Mouse (Mus musculus) kidney, embryonic 14.5 days (tissue): ENCODE measurements around the gene Src. TPM values are rescaled to one million over a fixed set of nuclear protein-coding genes. Genes with fewer than 3 reads are reported as not detected.

Experiments used
- ATAC-seq: fragments of 200-750 bp; cut with Nextera tagmentation; 2 replicates; pipeline ENCODE4 v1.8.0; 2017; ENCODE audit warnings: moderate number of reproducible peaks, mild to moderate bottlenecking, moderate TSS enrichment, moderate library complexity; ENCODE audit not compliant: low FRiP score, low TSS enrichment
- H3K27ac ChIP-seq: fragments of 300-500 bp; sonication (generic); 2 replicates; pipeline ENCODE4 v1.5.1; 2014; ENCODE audit warnings: low read depth, mild to moderate bottlenecking, low read length, moderate library complexity, mixed read lengths
- H3K27me3 ChIP-seq: fragments of 300-500 bp; sonication (generic); 2 replicates; pipeline ENCODE4 v1.6.1; 2014; ENCODE audit warnings: mild to moderate bottlenecking, low read length; ENCODE audit not compliant: control insufficient read depth, insufficient read depth
- H3K36me3 ChIP-seq: fragments of 300-500 bp; sonication (generic); 2 replicates; pipeline ENCODE4 v1.6.1; 2014; ENCODE audit warnings: low read length, mixed read lengths; ENCODE audit not compliant: control insufficient read depth, insufficient read depth
- H3K4me1 ChIP-seq: fragments of 300-500 bp; sonication (generic); 2 replicates; pipeline ENCODE4 v1.6.1; 2014; ENCODE audit warnings: low read length, mixed read lengths; ENCODE audit not compliant: control insufficient read depth, insufficient read depth
- H3K4me2 ChIP-seq: fragments of 300-500 bp; sonication (generic); replicated peaks from 2 replicates; pipeline ENCODE4 v1.6.1; 2014; ENCODE audit warnings: low read depth, mild to moderate bottlenecking, low read length
- H3K4me3 ChIP-seq: fragments of 300-500 bp; sonication (generic); 2 replicates; pipeline ENCODE4 v1.5.1; 2014; ENCODE audit warnings: mild to moderate bottlenecking, low read length
- H3K9ac ChIP-seq: fragments of 300-500 bp; sonication (generic); 2 replicates; pipeline ENCODE4 v1.6.1; 2014; ENCODE audit warnings: low read depth, mild to moderate bottlenecking, low read length, moderate library complexity
- H3K9me3 ChIP-seq: fragments of 300-500 bp; sonication (generic); 2 replicates; pipeline ENCODE4 v1.6.1; 2016; ENCODE audit warnings: low read length; ENCODE audit not compliant: control insufficient read depth
- WGBS: fragments of 180-500 bp; shearing (Covaris S2); extraction: QIAGEN DNeasy Blood & Tissue Kit; methylation state at CpG from one replicate; pipeline ENCODE4 v1.1.7; 2014; 5-methylcytosine and 5-hydroxymethylcytosine counted together
- polyA plus RNA-seq: library from polyadenylated mRNA; unstranded; fragments of >200 nt; fragmentation: Nextera tagmentation; extraction: Ambion mirVana; gene quantifications from 2 replicates; pipeline ENCODE4 v1.2.1, GENCODE M21; 2014

The Src gene
- polyA plus RNA-seq, 1 experiment from 2014 or later: 13.5 TPM

DNA sequence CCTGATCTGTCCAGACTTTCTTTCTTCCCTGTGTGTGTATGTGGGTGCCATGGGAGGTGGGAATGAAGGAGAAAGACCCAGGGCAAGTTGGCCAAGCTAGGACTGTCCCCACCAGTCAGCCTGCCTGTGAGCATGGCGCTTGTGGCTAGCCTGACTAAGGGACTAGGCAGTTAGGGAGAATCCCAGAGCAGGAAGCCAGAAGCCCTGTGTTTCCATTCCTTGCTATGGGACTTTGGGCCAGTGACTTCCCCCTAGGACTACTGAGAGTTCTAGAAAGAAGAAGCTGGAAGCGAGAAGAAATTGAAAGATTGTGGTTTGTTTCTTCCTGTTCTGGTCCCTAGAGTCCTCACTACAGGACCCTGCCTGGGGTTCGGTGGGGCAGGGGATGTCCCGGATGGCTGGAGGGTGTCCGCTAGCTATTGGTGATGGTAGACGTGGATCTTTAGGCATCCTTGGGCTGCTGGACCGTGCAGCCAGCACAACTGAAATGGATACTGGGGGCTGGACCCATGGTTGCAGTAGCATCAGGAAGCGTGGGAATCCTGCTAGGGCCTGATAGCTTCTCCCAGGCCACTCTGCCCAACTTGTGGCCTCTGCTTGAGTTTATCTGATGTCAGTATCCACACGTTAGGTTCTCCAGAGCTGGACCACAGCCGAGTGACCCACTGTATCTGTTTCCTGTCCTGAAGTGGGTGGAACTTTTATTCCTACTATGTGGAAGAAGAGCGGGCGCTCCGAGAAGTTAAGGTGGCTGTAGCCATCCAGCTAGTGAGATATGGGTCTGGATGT lies 10.3 kb downstream of the Src start:
- Histone ChIP-seq H3K27me3 (no peaks in the 10 kb centered on the region), H3K36me3 (peaks cover 25% of the 10 kb centered on the region; the same call in 1 of the 2 replicates), H3K4me2 (no peak overlapping the region), H3K9ac (no peak overlapping the region), H3K4me3 (no peak overlapping the region), H3K4me1 (peaks cover 21% of the 10 kb centered on the region), H3K27ac (no peak overlapping the region), H3K9me3 (no peaks in the 10 kb centered on the region)
- WGBS: 83% methylated on average over 13 of the region's 13 CpGs
- no peak for ATAC-seq

DNA sequence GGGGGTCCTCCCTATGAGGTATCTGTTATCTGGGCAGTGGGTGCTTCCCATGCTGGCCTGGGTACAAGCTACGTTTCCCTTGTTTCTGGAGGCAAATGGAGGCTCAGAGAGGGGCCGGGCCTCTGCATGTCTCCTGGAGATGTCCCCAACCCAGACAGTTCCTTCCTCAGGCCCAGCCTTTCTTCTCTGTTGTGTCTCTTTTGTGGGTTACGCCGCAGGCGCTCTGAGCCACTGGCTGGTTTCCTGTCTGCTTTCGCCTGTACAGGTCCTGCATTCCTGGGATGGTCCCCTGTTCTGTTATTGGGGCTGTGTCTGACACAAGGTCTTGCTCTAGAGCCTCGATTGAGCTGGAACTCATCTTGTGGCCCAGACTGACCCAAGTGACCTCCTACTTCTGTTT lies 11.5 kb downstream of the Src start:
- H3K9me3 ChIP-seq: no peaks in the 10 kb centered on the region
- H3K36me3 ChIP-seq: peaks cover 25% of the 10 kb centered on the region; the same call in 1 of the 2 replicates
- no peak overlapping the region for H3K27ac ChIP-seq
- H3K4me1 ChIP-seq: peaks cover 28% of the 10 kb centered on the region
- H3K9ac ChIP-seq: no peak overlapping the region
- no peak overlapping the region for H3K4me3 ChIP-seq
- no peak overlapping the region for H3K4me2 ChIP-seq
- H3K27me3 ChIP-seq: no peaks in the 10 kb centered on the region
- no peak for ATAC-seq
- WGBS: 81% methylated on average over 7 of the region's 7 CpGs

DNA sequence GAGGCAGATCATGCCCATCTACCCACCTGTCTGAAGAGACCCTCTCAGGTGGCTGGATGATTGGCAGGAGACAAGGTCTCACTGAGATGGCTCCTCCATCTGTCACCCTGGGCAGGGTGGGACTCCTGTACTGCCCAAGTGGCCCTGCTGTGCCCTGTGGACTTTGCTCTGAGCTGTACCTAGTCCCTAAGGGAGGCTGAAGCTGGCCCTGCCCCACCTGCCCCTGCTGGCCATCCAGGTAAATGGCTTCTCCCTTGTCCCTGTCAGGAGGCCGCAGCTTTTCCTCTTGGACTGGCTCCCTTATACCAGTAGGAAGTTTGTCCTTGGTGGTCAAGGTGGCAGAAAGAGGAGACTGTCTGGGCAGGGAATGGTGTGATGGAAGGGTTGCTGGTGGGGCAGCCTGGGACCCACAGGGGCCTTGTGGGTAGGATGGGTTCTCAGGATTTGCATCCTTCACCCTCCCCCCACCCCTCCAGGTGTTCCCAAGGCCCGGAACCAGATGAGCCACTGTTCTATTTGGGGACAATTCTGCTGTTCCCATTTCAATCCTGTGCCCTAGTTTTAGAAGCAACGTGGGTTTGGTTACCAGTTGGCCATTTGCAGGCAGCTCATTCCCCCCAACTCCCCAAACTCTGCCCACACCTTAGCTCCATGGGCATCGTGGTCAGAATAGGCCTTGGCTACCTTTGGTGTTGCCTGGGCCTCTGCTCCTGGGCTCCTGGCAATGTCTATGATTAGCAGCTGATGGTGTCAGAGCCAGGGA lies 12.6 kb downstream of the Src start:
- H3K9me3 ChIP-seq: no peaks in the 10 kb centered on the region
- H3K27me3 ChIP-seq: no peaks in the 10 kb centered on the region
- H3K4me1 ChIP-seq: peaks cover 25% of the 10 kb centered on the region
- H3K9ac ChIP-seq: peak overlapping the region; percentile 12; the same call in 1 of the 2 replicates
- WGBS: 72% methylated on average over 4 of the region's 4 CpGs
- no peak for ATAC-seq
- H3K4me2 ChIP-seq: no peak overlapping the region
- H3K36me3 ChIP-seq: peaks cover 25% of the 10 kb centered on the region; the same call in 1 of the 2 replicates
- H3K4me3 ChIP-seq: no peak overlapping the region
- H3K27ac ChIP-seq: no peak overlapping the region

DNA sequence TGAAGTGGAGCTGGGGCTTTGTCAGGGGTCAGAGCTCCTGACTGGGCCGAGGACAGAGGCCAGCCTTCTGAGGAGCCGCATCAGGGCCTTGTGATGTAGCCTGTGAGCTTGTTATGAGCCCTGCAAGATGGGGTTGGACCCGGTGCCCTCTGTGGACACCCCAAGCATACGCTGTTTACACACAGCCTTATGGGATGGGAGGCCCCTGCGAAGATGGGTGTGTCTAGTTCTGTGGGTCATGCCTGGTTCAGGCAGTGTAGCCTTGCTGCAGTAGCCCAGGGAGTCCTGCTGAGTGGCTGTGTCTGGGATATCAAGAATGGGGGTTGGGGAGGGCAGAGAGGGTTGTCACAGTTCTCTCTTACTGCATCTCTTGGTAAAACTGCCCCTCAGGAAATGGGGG lies 13.7 kb downstream of the Src start:
- H3K27me3 ChIP-seq: no peaks in the 10 kb centered on the region
- H3K4me3 ChIP-seq: no peak overlapping the region
- ATAC-seq: no peak
- WGBS: 79% methylated on average over 5 of the region's 5 CpGs
- H3K4me2 ChIP-seq: no peak overlapping the region
- H3K9me3 ChIP-seq: no peaks in the 10 kb centered on the region
- H3K4me1 ChIP-seq: peaks cover 23% of the 10 kb centered on the region; the same call in 1 of the 2 replicates
- H3K36me3 ChIP-seq: peaks cover 25% of the 10 kb centered on the region; the same call in 1 of the 2 replicates
- no peak overlapping the region for H3K27ac ChIP-seq
- H3K9ac ChIP-seq: no peak overlapping the region

DNA sequence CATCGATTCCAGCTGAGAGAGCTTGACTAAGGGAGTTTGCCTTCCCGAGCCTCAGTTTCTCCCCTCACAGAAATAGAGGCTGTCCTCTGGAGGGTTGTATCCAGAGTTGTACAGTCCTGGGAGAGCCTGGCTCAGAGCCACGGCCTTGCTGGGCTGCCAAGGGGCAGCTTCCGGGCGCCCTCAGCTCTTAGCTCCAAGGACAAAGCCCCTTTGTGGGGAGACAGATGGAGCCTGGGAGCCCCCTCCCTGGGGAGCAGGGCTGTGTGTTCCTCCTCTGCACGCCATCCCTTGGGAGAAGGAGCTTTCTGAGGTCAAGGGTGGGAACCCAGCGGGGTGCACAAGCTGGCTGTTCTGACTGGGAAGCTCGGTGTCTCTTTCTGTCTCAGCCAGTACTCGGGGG lies 14.2 kb downstream of the Src start:
- Histone ChIP-seq H3K4me3 (no peak overlapping the region), H3K9me3 (no peaks in the 10 kb centered on the region), H3K27ac (no peak overlapping the region), H3K4me1 (peaks cover 20% of the 10 kb centered on the region; the same call in 1 of the 2 replicates), H3K27me3 (no peaks in the 10 kb centered on the region), H3K36me3 (peaks cover 25% of the 10 kb centered on the region; the same call in 1 of the 2 replicates), H3K4me2 (no peak overlapping the region), H3K9ac (no peak overlapping the region)
- ATAC-seq: no peak
- 89% methylated on average over 9 of the region's 9 CpGs for WGBS

DNA sequence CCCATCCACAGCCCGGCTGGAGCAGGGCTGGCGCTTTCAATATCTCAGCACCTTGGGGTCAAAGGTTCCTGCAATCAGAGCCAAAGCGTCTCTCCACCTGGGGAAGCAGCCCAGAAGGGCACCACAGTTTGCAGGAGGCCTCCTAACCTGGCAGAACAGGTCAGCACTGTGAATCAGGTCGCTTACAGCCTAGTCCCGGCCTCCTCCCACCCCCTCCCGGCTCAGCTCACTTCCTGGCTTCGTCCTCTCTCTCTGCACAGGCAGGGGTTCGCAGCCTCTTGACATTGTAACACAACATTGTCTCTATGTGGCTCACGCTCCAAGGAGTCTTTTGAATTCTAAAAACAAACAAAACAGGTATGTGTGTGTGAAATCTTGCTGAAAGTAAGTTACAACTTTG lies 15.8 kb downstream of the Src start:
- Histone ChIP-seq H3K9ac (no peak overlapping the region), H3K9me3 (no peaks in the 10 kb centered on the region), H3K27ac (peak overlapping the region; percentile 65; the same call in 1 of the 2 replicates), H3K4me3 (no peak overlapping the region), H3K4me1 (peaks cover 20% of the 10 kb centered on the region; the same call in 1 of the 2 replicates), H3K27me3 (no peaks in the 10 kb centered on the region), H3K36me3 (peaks cover 12% of the 10 kb centered on the region; the same call in 1 of the 2 replicates), H3K4me2 (no peak overlapping the region)
- 25% methylated on average over 9 of the region's 9 CpGs for WGBS
- ATAC-seq: no peak

DNA sequence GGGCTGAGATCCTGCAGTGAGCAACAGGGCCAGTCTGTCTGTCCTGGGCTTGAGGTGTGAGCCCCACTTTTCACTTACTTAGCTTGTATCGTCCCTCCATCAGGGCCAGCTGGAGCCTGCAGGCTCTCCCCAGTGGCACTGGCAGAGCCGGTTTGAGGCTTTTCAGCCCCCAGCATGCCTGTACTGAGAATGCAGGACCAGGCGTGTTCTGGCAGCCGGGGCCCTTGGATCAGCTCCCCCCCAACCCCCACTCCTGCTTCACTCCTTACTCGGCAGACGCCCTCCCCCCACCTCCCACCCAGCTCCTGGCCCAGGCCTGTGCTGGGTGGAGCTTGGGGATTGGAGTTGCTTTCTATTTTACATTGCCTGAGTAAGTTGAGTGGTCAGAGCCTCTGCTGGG lies 16.3 kb downstream of the Src start:
- Histone ChIP-seq H3K27me3 (no peaks in the 10 kb centered on the region), H3K4me3 (no peak overlapping the region), H3K9me3 (no peaks in the 10 kb centered on the region), H3K4me1 (peaks cover 20% of the 10 kb centered on the region; the same call in 1 of the 2 replicates), H3K9ac (no peak overlapping the region), H3K27ac (peak overlapping the region; percentile 65), H3K36me3 (peaks cover 11% of the 10 kb centered on the region; the same call in 1 of the 2 replicates), H3K4me2 (no peak overlapping the region)
- WGBS: 24% methylated on average over 6 of the region's 6 CpGs
- ATAC-seq: peak; percentile 39; the same call in 1 of the 2 replicates

DNA sequence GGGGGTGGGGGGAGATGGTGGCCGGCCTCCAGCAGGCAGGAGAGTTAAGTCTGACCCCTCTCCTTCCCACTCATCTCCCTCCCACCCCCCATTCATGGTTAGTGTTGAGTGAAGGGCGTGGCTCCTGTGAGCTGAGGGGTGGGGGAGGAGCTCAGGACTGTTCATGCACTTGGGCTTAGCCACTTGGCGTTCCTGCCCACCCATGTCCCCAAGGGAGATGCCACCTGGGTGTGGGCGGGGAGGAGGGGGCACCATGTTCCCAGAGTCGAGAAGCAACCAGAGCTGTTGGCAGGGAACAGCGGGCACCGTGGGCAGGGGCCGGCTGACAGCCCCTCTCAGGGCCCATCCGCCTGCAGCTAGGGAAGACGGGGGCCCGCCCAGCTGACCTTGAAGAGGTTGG lies 18.3 kb downstream of the Src start:
- WGBS: 80% methylated on average over 11 of the region's 11 CpGs
- H3K4me2 ChIP-seq: no peak overlapping the region
- peaks cover 5% of the 10 kb centered on the region for H3K9me3 ChIP-seq
- peaks cover 15% of the 10 kb centered on the region; the same call in 1 of the 2 replicates for H3K4me1 ChIP-seq
- H3K27ac ChIP-seq: no peak overlapping the region
- H3K4me3 ChIP-seq: no peak overlapping the region
- no peaks in the 10 kb centered on the region for H3K27me3 ChIP-seq
- no peak for ATAC-seq
- H3K36me3 ChIP-seq: peaks cover 19% of the 10 kb centered on the region
- no peak overlapping the region for H3K9ac ChIP-seq

DNA sequence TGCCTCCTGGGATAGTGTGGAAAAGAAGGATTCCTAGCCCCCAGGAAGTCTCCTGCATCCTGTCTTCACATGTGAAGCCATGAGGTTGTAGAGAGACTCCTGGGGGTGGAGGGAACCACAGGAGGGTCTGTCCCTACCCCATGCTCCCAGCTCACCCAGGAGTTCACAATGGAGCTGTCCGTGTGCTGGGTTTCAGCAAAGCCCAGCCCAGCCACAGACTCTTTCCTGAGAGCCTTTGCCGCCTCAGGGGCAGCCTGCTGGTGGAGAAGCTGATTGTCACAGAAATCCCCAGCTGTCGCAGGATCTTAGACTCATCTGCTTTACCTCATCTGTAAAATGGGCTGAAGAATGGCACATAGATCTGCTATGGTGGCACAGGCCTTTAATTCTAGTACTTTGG lies 18.9 kb downstream of the Src start:
- Histone ChIP-seq H3K4me1 (peaks cover 11% of the 10 kb centered on the region; the same call in 1 of the 2 replicates), H3K27me3 (no peaks in the 10 kb centered on the region), H3K36me3 (peaks cover 17% of the 10 kb centered on the region), H3K9ac (no peak overlapping the region), H3K4me2 (no peak overlapping the region), H3K4me3 (no peak overlapping the region), H3K27ac (no peak overlapping the region), H3K9me3 (peaks cover 6% of the 10 kb centered on the region)
- WGBS: 96% methylated on average over 3 of the region's 3 CpGs
- ATAC-seq: no peak
